18 mouse cellular contexts compared by ENCODE assay signal in the genomic region with DNA sequence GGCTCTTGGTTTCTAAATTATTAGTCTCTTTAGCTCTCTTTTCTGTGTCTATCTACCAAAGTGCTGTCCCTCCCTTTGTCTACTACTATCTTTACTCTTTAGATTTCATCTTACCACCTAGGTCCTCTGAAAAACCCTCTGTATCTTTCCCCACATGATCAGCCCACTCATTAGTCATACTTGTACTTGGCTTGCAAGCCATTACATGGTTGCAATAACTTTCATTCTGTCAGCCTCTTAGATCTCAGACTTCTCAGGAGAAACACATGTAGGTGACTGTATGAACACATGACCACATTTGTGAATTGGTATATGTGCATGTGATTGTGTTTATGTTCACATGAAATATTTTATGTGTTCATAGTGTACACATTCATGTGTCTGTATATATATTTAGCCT.
"Had no signal": no experiment of that assay in that cellular context is flagged by ENCODE, and none has a peak within 500 bp of the region (broad histone marks: within the 10 kb centered on the region; RNA-seq: fewer than 3 reads in every experiment).

No protein-coding gene starts in this region.

- ATAC-seq: hindbrain, postnatal 0 days; intestine, embryonic 16.5 days; liver, embryonic 12.5 days had no signal

- DNase-seq: gastrocnemius, adult 2 months; gastrocnemius, postnatal 10 days; gastrocnemius, postnatal 25 days; heart, adult 11 months; heart, adult 2 months; heart, postnatal 14 days; heart, postnatal 36 days; kidney, adult 11 months; kidney, adult 2 months; kidney, adult 9 months; kidney, postnatal 14 days; kidney, postnatal 36 days; layer of hippocampus, adult 9-11 months; layer of hippocampus, postnatal 36 days; left cerebral cortex, postnatal 4 days had no signal
